Mouse (Mus musculus) right cerebral cortex, postnatal 14 days (tissue): ENCODE results near the gene Kcnj15.

Experiments used
- DNase-seq: peaks from one replicate; pipeline ENCODE4 v3.0.0; 2022

Kcnj15 gene

GRCm38 (mm10) chr16:95248646-95249045 is 8.7 kb upstream of the Kcnj15 start:
- DNase-seq: no peak

GRCm38 (mm10) chr16:95256648-95257047 is 710 bp upstream of the Kcnj15 start:
- DNase-seq: no peak

- no peak for DNase-seq
These were observed 742 bp downstream of the Kcnj15 start for GRCm38 (mm10) chr16:95258100-95258499.

- no peak for DNase-seq
These were observed 2.1 kb downstream of the Kcnj15 start for GRCm38 (mm10) chr16:95259505-95259904.

GRCm38 (mm10) chr16:95260693-95261092 is 3.3 kb downstream of the Kcnj15 start:
- DNase-seq: no peak

GRCm38 (mm10) chr16:95261807-95262206 is 4.4 kb downstream of the Kcnj15 start:
- no peak for DNase-seq

- no peak for DNase-seq
These were observed 5.5 kb downstream of the Kcnj15 start for GRCm38 (mm10) chr16:95262706-95263363.

GRCm38 (mm10) chr16:95264324-95264723 is 7.0 kb downstream of the Kcnj15 start:
- no peak for DNase-seq

- no peak for DNase-seq
These were observed 10.3 kb downstream of the Kcnj15 start for GRCm38 (mm10) chr16:95267481-95268183.

- DNase-seq: no peak
These were observed 12.3 kb downstream of the Kcnj15 start for GRCm38 (mm10) chr16:95269610-95270009.

GRCm38 (mm10) chr16:95273101-95273500 is 15.7 kb downstream of the Kcnj15 start:
- no peak for DNase-seq

- DNase-seq: no peak
These were observed 18.6 kb downstream of the Kcnj15 start for GRCm38 (mm10) chr16:95275713-95276502.

GRCm38 (mm10) chr16:95279015-95279414 is 21.7 kb downstream of the Kcnj15 start:
- no peak for DNase-seq

- no peak for DNase-seq
These were observed 23.0 kb downstream of the Kcnj15 start for GRCm38 (mm10) chr16:95280338-95280737.

GRCm38 (mm10) chr16:95283369-95283768 is 26.0 kb downstream of the Kcnj15 start:
- DNase-seq: no peak

- no peak for DNase-seq
These were observed 26.8 kb downstream of the Kcnj15 start for GRCm38 (mm10) chr16:95284085-95284727.

GRCm38 (mm10) chr16:95285043-95285442 is 27.7 kb downstream of the Kcnj15 start:
- DNase-seq: no peak

GRCm38 (mm10) chr16:95285767-95286166 is 28.4 kb downstream of the Kcnj15 start:
- DNase-seq: no peak

GRCm38 (mm10) chr16:95287656-95288055 is 30.3 kb downstream of the Kcnj15 start:
- no peak for DNase-seq

- no peak for DNase-seq
These were observed 32.0 kb downstream of the Kcnj15 start for GRCm38 (mm10) chr16:95289375-95289774.

GRCm38 (mm10) chr16:95291450-95292101 is 34.2 kb downstream of the Kcnj15 start:
- DNase-seq: no peak

- no peak for DNase-seq
These were observed 35.6 kb downstream of the Kcnj15 start for GRCm38 (mm10) chr16:95292843-95293505.
